Mouse (Mus musculus): ENCODE results near the gene Cldn34c2. TPM values are rescaled to one million over a fixed set of nuclear protein-coding genes. Genes with fewer than 3 reads are reported as not detected.

The Cldn34c2 gene
- polyA plus RNA-seq (2012), result not detected in 2 replicates

DNA sequence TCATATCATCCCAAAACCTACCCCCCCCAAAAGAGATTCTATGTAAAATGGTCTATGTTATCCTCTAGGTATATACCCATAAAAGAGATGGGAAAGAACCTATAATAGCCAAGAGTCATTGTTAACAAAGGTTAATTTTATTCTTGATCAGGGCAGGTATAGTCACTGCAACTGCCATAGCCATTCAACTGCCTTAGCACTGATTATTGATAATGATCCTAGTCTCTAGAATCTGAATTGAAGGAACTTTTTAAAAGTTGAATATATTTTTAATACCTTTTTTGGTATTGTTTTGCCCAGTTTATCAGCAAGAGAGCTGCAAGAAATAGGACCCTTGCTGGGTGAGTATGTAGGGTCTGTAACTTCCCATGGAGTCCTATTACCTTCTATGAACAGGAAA is at the start of gene Cldn34c2:
TSS of gene Cldn34c2 (plus strand) at position 301 of the 400 bp plus-strand sequence.

Other genes starting within 250 kb of the Cldn34c2 start
- not detected in 2 replicates for gene Gm17467, start 123.1 kb downstream of the Cldn34c2 start, polyA plus RNA-seq (2012)
- not detected in 2 replicates for gene Cldn34c3, start 212.0 kb downstream of the Cldn34c2 start, polyA plus RNA-seq (2012)